Mouse (Mus musculus) v-Abl transformed pro-B cells (cell line): ENCODE data around the gene Timm8b.
"Not testable (repeated sequence)": the region's sequence is repeated elsewhere in the genome, so short reads cannot be mapped to it uniquely, and the experiment has no call there.

ENCODE experiments used
- in situ Hi-C, 2 experiments: fragments of 400-800 bp; cut with MboI; formaldehyde crosslinking; loops; one replicate each; pipeline ENCODE4 v1.15.1; 2025; ENCODE audit not compliant: unreplicated experiment in 2 of 2

Timm8b gene

GRCm38 (mm10) chr9:50596973-50597372 lies 6.7 kb upstream of the Timm8b start:
- in situ Hi-C loops = loop anchor here in 1 of 2 experiments (5.0 to 10.0 kb wide), 4 partner anchors 35 to 1102 kb away; partner anchors contain the start of genes Pts and Tex12

- in situ Hi-C loops = loop anchor here (5.0 to 25.0 kb wide), 4 partner anchors 56 to 173 kb away; partner anchors contain the start of genes 1110032A03Rik (in 1 of the 2), Alg9 (in 1 of the 2), Cryab (in 1 of the 2) and Dlat (in 1 of the 2)
These were observed 2.2 kb upstream of the Timm8b start for GRCm38 (mm10) chr9:50601536-50601935.

- in situ Hi-C loops = loop anchor here (5.0 to 25.0 kb wide), 4 partner anchors 55 to 173 kb away; partner anchors contain the start of genes 1110032A03Rik (in 1 of the 2), Alg9 (in 1 of the 2), Cryab (in 1 of the 2) and Dlat (in 1 of the 2)
These were observed 1.5 kb upstream of the Timm8b start for GRCm38 (mm10) chr9:50602055-50602845.

- in situ Hi-C loops = loop anchor here (5.0 to 25.0 kb wide), 4 partner anchors 53 to 171 kb away; partner anchors contain the start of genes 1110032A03Rik (in 1 of the 2), Alg9 (in 1 of the 2), Cryab (in 1 of the 2) and Dlat (in 1 of the 2)
These were observed 251 bp downstream of the Timm8b start for GRCm38 (mm10) chr9:50603998-50604324.

GRCm38 (mm10) chr9:50604338-50604737 lies 628 bp downstream of the Timm8b start:
- in situ Hi-C loops = loop anchor here (5.0 to 25.0 kb wide), 4 partner anchors 53 to 170 kb away; partner anchors contain the start of genes 1110032A03Rik (in 1 of the 2), Alg9 (in 1 of the 2), Cryab (in 1 of the 2) and Dlat (in 1 of the 2)

GRCm38 (mm10) chr9:50612115-50612514 lies 8.4 kb downstream of the Timm8b start:
- in situ Hi-C loops = loop anchor here in 1 of 2 experiments (25.0 kb wide), 1 partner anchor 150 kb away; the partner anchor contains the start of genes Cryab, Fdxacb1 and Hspb2

DNA sequence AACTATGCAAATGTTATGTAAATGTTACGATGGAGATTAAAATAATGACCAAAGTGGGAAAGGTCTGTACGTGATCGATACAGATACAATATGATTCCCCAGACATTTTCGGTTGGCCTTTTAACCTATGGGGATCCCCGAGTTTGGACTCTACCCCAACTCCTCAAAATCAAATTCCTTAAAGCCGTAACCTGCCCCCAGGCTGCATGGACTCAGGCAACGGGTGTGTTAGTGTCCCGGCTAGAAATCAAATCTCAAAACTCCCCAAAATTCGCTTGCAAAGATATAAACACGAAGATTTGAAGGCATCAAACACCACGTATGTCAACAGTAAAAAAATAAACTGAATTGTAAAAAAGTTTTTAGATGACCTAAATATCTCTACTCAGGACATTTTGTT lies 12.5 kb downstream of the Timm8b start:
- in situ Hi-C loops = loop anchor here in 1 of 2 experiments (25.0 kb wide), 1 partner anchor 146 kb away; the partner anchor contains the start of genes Cryab, Fdxacb1 and Hspb2

- in situ Hi-C loops = loop anchor here in 1 of 2 experiments (25.0 kb wide), 1 partner anchor 145 kb away; the partner anchor contains the start of genes Cryab, Fdxacb1 and Hspb2
These were observed 13.3 kb downstream of the Timm8b start, which contains the start of the genes Pih1d2 and Nkapd1 for GRCm38 (mm10) chr9:50616766-50617603. TSS of gene Pih1d2 (plus strand) at chr9:50617321. TSS of gene Nkapd1 (minus strand) at chr9:50617464.

GRCm38 (mm10) chr9:50617794-50618330 lies 14.2 kb downstream of the Timm8b start:
- in situ Hi-C loops = loop anchor here in 1 of 2 experiments (25.0 kb wide), 1 partner anchor 144 kb away; the partner anchor contains the start of genes Cryab, Fdxacb1 and Hspb2

- in situ Hi-C loops = not testable (repeated sequence)
These were observed 27.2 kb downstream of the Timm8b start for GRCm38 (mm10) chr9:50630903-50631302.

GRCm38 (mm10) chr9:50632016-50632688 lies 28.4 kb downstream of the Timm8b start:
- in situ Hi-C loops = no loop called here

DNA sequence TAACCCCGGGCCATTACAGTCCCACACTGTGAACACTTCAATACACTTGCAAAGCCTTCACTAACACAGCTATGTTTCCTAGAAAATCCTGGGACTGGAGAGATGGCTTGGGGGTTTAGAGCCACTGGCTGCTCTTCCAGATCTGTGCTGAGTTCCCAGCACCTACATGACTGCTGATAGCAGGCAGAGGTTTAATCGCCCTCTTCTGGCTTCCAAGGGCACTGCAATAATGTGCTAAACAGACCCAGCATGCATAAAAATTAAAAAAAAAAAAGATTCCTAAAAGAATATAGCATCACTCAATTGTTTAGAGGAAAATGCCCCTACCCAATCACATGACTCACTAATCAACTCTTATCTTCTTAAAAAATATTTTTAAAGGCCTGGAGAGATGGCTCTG lies 29.3 kb downstream of the Timm8b start:
- in situ Hi-C loops = no loop called here

DNA sequence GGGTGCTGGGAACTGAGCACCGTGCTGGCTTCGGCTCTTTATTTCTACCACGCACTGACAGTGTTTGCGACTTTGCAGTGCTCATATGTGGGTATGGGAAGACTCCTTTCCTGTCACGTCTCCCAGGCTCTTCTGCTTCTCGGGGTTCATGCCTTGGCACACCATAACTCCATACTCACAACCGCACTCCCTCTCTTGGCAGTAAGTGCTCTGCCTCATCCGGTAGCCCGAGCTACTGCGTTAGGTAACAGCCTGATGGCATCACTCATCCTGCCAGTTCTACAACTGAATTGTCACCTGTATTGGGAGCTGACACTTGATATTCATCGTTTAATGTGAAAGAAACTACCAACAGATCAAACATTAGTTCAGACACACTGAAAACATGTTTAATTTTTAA lies 30.6 kb downstream of the Timm8b start:
- in situ Hi-C loops = no loop called here

DNA sequence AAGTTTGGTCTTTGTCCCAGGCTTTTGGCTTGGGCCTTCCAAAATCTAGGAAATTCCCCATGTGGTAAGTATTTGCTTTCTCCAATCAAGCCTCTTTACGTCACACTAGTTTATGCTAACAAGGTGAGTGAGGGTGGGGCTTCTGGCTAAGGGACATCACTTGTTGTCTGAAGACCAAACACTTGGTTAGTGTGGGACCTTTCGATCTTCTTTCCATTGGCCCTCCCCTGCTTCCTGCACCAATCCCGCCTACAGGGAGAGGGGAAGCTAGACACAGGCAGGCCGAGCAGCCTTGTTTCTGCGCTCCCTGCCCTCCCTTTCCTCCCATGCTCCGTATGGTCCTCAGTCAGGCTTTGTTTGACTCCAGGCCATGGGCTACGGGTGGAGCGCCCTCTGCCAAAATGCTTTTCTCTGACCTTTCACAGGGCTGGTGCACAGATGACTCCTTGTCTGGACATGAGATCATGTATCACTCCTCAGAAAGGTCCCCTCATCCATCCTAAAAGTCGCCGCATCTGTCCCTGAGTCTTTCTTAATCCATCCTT lies 43.2 kb downstream of the Timm8b start:
- in situ Hi-C loops = no loop called here

DNA sequence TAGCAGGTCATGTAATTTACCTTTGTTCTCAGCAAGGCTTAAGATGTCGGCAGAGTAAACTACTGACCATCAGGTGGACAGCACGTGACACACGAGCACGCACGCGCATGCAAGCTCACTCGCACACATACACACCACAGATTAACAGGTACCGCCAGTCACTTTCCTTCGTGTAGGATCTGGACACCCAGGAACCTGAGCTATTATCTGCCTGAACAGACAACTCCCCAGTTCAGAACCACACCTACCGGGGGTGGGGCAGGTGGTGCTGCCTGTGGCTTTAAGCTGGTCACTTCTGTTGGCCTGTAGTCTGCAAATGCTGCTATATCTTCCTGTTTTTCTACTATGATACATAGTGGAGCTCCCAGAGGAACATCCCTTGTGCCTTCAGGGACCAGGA lies 46.8 kb downstream of the Timm8b start:
- in situ Hi-C loops = no loop called here
